Mouse (Mus musculus): ENCODE measurements around the gene Gm20481. TPM values are rescaled to one million over a fixed set of nuclear protein-coding genes. Genes with fewer than 3 reads are reported as not detected.
A peak's percentile ranks its signal among the peaks of the same experiment; 100 is the strongest.
"Not testable (repeated sequence)": the region's sequence is repeated elsewhere in the genome, so short reads cannot be mapped to it uniquely, and the experiment has no call there.

Gene Gm20481
- total and polyA plus RNA-seq, 2 experiments from 2014 or later = not detected

GRCm38 (mm10) chr17:34960702-34961493 lies 8.8 kb upstream of the Gm20481 start:
- Histone ChIP-seq H3K9ac (replicated peaks; ENCODE audit: low read length) (no peak overlapping the region), H3K9me3 (ENCODE audit: low read length) (no peaks in the 10 kb centered on the region), H3K27me3 (ENCODE audit: insufficient read depth, low read length) (no peaks in the 10 kb centered on the region), H3K4me3 (ENCODE audit: low read length) (no peak overlapping the region), H3K27ac (no peak overlapping the region), H3K36me3 (ENCODE audit: insufficient read depth, low read length) (no peaks in the 10 kb centered on the region), H3K4me1 (ENCODE audit: insufficient read depth, low read length) (no peaks in the 10 kb centered on the region), H3K4me2 (ENCODE audit: low read depth, low read length) (no peak overlapping the region)
- DNase-seq (ENCODE audit: low spot score) = no peak
- TF ChIP-seq CTCF (IDR thresholded peaks at IDR 0.05; ENCODE audit: low read depth) = no peak
- no peak for ATAC-seq

- Histone ChIP-seq H3K36me3 (ENCODE audit: insufficient read depth, low read length) (no peaks in the 10 kb centered on the region), H3K27me3 (ENCODE audit: insufficient read depth, low read length) (no peaks in the 10 kb centered on the region), H3K9me3 (ENCODE audit: low read length) (no peaks in the 10 kb centered on the region), H3K9ac (replicated peaks; ENCODE audit: low read length) (no peak overlapping the region), H3K4me2 (ENCODE audit: low read depth, low read length) (no peak overlapping the region), H3K27ac (no peak overlapping the region), H3K4me3 (ENCODE audit: low read length) (no peak overlapping the region), H3K4me1 (ENCODE audit: insufficient read depth, low read length) (no peaks in the 10 kb centered on the region)
- 38% methylated on average over 3 of the region's 3 CpGs for WGBS
- DNase-seq (ENCODE audit: low spot score) = no peak
- no peak for ATAC-seq
- TF ChIP-seq CTCF (IDR thresholded peaks at IDR 0.05; ENCODE audit: low read depth) = no peak
These were observed 7.6 kb upstream of the Gm20481 start for GRCm38 (mm10) chr17:34962125-34962524.

GRCm38 (mm10) chr17:34962841-34963240 lies 6.9 kb upstream of the Gm20481 start:
- no peak overlapping the region for H3K4me2 ChIP-seq (ENCODE audit: low read depth, low read length)
- no peak overlapping the region for H3K4me3 ChIP-seq (ENCODE audit: low read length)
- no peaks in the 10 kb centered on the region for H3K9me3 ChIP-seq (ENCODE audit: low read length)
- DNase-seq (ENCODE audit: low spot score) (no peak), ATAC-seq (no peak)
- no peaks in the 10 kb centered on the region for H3K4me1 ChIP-seq (ENCODE audit: insufficient read depth, low read length)
- no peaks in the 10 kb centered on the region for H3K36me3 ChIP-seq (ENCODE audit: insufficient read depth, low read length)
- H3K27ac ChIP-seq = no peak overlapping the region
- 45% methylated on average over 1 of the region's 1 CpGs for WGBS
- H3K9ac ChIP-seq (replicated peaks; ENCODE audit: low read length) = no peak overlapping the region
- TF ChIP-seq CTCF (IDR thresholded peaks at IDR 0.05; ENCODE audit: low read depth) = no peak
- H3K27me3 ChIP-seq (ENCODE audit: insufficient read depth, low read length) = no peaks in the 10 kb centered on the region

GRCm38 (mm10) chr17:34964640-34965049 lies 5.1 kb upstream of the Gm20481 start:
- no peaks in the 10 kb centered on the region for H3K36me3 ChIP-seq (ENCODE audit: insufficient read depth, low read length)
- ATAC-seq = no peak

GRCm38 (mm10) chr17:34965627-34966026 lies 4.1 kb upstream of the Gm20481 start:
- no peak overlapping the region for H3K9ac ChIP-seq (replicated peaks; ENCODE audit: low read length)
- H3K4me2 ChIP-seq (ENCODE audit: low read depth, low read length) = no peak overlapping the region
- H3K4me1 ChIP-seq (ENCODE audit: insufficient read depth, low read length) = no peaks in the 10 kb centered on the region
- no peaks in the 10 kb centered on the region for H3K36me3 ChIP-seq (ENCODE audit: insufficient read depth, low read length)
- DNase-seq (ENCODE audit: low spot score) (no peak), ATAC-seq (no peak)
- H3K27ac ChIP-seq = no peak overlapping the region
- no peak overlapping the region for H3K4me3 ChIP-seq (ENCODE audit: low read length)
- no peaks in the 10 kb centered on the region for H3K9me3 ChIP-seq (ENCODE audit: low read length)
- H3K27me3 ChIP-seq (ENCODE audit: insufficient read depth, low read length) = peaks cover 14% of the 10 kb centered on the region; the same call in 1 of the 2 replicates
- TF ChIP-seq CTCF (IDR thresholded peaks at IDR 0.05; ENCODE audit: low read depth) = no peak
- 75% methylated on average over 5 of the region's 5 CpGs for WGBS

More at GRCm38 (mm10) chr17:34964640-34965049, 5.1 kb upstream of the Gm20481 start:
- DNase-seq (ENCODE audit: low spot score) = no peak
- 11% methylated on average over 1 of the region's 1 CpGs for WGBS
- Histone ChIP-seq H3K27ac (no peak overlapping the region), H3K27me3 (ENCODE audit: insufficient read depth, low read length) (peaks cover 11% of the 10 kb centered on the region; the same call in 1 of the 2 replicates), H3K9ac (replicated peaks; ENCODE audit: low read length) (no peak overlapping the region), H3K4me1 (ENCODE audit: insufficient read depth, low read length) (no peaks in the 10 kb centered on the region), H3K4me3 (ENCODE audit: low read length) (no peak overlapping the region), H3K9me3 (ENCODE audit: low read length) (no peaks in the 10 kb centered on the region), H3K4me2 (ENCODE audit: low read depth, low read length) (no peak overlapping the region)
- TF ChIP-seq CTCF (IDR thresholded peaks at IDR 0.05; ENCODE audit: low read depth) = no peak

- not testable (repeated sequence) for H3K4me2 ChIP-seq (ENCODE audit: low read depth, low read length); DNase-seq (ENCODE audit: low spot score); H3K4me3 ChIP-seq (ENCODE audit: low read length); H3K9ac ChIP-seq (replicated peaks; ENCODE audit: low read length); H3K9me3 ChIP-seq (ENCODE audit: low read length); ATAC-seq; H3K27ac ChIP-seq; H3K4me1 ChIP-seq (ENCODE audit: insufficient read depth, low read length); H3K36me3 ChIP-seq (ENCODE audit: insufficient read depth, low read length)
- peaks cover 14% of the 10 kb centered on the region; the same call in 1 of the 2 replicates for H3K27me3 ChIP-seq (ENCODE audit: insufficient read depth, low read length)
- WGBS = 34% methylated on average over 21 of the region's 37 CpGs
These were observed 1.1 kb downstream of the Gm20481 start for GRCm38 (mm10) chr17:34970850-34971249.

- not testable (repeated sequence) for H3K27ac ChIP-seq; H3K4me1 ChIP-seq (ENCODE audit: insufficient read depth, low read length); H3K9ac ChIP-seq (replicated peaks; ENCODE audit: low read length); H3K36me3 ChIP-seq (ENCODE audit: insufficient read depth, low read length); DNase-seq (ENCODE audit: low spot score); H3K9me3 ChIP-seq (ENCODE audit: low read length)
- H3K27me3 ChIP-seq (ENCODE audit: insufficient read depth, low read length) = peaks cover 14% of the 10 kb centered on the region; the same call in 1 of the 2 replicates
- peak; percentile 66 for ATAC-seq
- H3K4me3 ChIP-seq (ENCODE audit: low read length) = peak overlapping the region; percentile 36
- WGBS = under 1% methylated on average over 25 of the region's 43 CpGs
- H3K4me2 ChIP-seq (ENCODE audit: low read depth, low read length) = peak overlapping the region; percentile 68; the same call in 1 of the 2 replicates
These were observed 2.0 kb downstream of the Gm20481 start for GRCm38 (mm10) chr17:34971694-34972068.

- not testable (repeated sequence) for H3K27ac ChIP-seq; H3K36me3 ChIP-seq (ENCODE audit: insufficient read depth, low read length); H3K9ac ChIP-seq (replicated peaks; ENCODE audit: low read length); H3K4me1 ChIP-seq (ENCODE audit: insufficient read depth, low read length); H3K9me3 ChIP-seq (ENCODE audit: low read length)
- H3K27me3 ChIP-seq (ENCODE audit: insufficient read depth, low read length) = peaks cover 14% of the 10 kb centered on the region; the same call in 1 of the 2 replicates
- H3K4me2 ChIP-seq (ENCODE audit: low read depth, low read length) = peak within 1 kb of the TSS; percentile 68
- peak within 1 kb of the TSS; percentile 36 for H3K4me3 ChIP-seq (ENCODE audit: low read length)
- DNase-seq (ENCODE audit: low spot score) = peak; percentile 71
- peak; percentile 94 for ATAC-seq
- under 1% methylated on average over 28 of the region's 33 CpGs for WGBS
These were observed 2.5 kb downstream of the Gm20481 start, which contains the start of the genes Hspa1a and Hspa1l for GRCm38 (mm10) chr17:34972069-34972749. Hspa1a (minus strand) TSS chr17:34972156. Hspa1l (plus strand) TSS chr17:34972703.

All from hindbrain, postnatal 0 days (tissue).